Mouse (Mus musculus): ENCODE data around the gene Uggt2.
A peak's percentile ranks its signal among the peaks of the same experiment; 100 is the strongest.

Uggt2 gene

GRCm38 (mm10) chr14:119037755-119038154 lies 61.5 kb downstream of the Uggt2 start:
- ATAC-seq (ENCODE audit: insufficient number of reproducible peaks, low FRiP score, low TSS enrichment) = no peak

- ATAC-seq (ENCODE audit: insufficient number of reproducible peaks, low FRiP score, low TSS enrichment) = no peak
Measured at GRCm38 (mm10) chr14:119037076-119037683, 62.0 kb downstream of the Uggt2 start.

GRCm38 (mm10) chr14:119027675-119028253 lies 71.5 kb downstream of the Uggt2 start:
- ATAC-seq (ENCODE audit: insufficient number of reproducible peaks, low FRiP score, low TSS enrichment) = no peak

- ATAC-seq (ENCODE audit: insufficient number of reproducible peaks, low FRiP score, low TSS enrichment) = peak; percentile 70; the same call in 1 of the 2 replicates
Measured at GRCm38 (mm10) chr14:119027130-119027529, 72.1 kb downstream of the Uggt2 start.

GRCm38 (mm10) chr14:119025889-119026288 lies 73.3 kb downstream of the Uggt2 start:
- no peak for ATAC-seq (ENCODE audit: insufficient number of reproducible peaks, low FRiP score, low TSS enrichment)

- no peak for ATAC-seq (ENCODE audit: insufficient number of reproducible peaks, low FRiP score, low TSS enrichment)
Measured at GRCm38 (mm10) chr14:119013549-119013948, 85.7 kb downstream of the Uggt2 start.

- ATAC-seq (ENCODE audit: insufficient number of reproducible peaks, low FRiP score, low TSS enrichment) = peak; percentile 96
Measured at GRCm38 (mm10) chr14:119012607-119013431, 86.4 kb downstream of the Uggt2 start.

GRCm38 (mm10) chr14:119009531-119009930 lies 89.7 kb downstream of the Uggt2 start:
- no peak for ATAC-seq (ENCODE audit: insufficient number of reproducible peaks, low FRiP score, low TSS enrichment)

- no peak for ATAC-seq (ENCODE audit: insufficient number of reproducible peaks, low FRiP score, low TSS enrichment)
Measured at GRCm38 (mm10) chr14:119008031-119008590, 91.1 kb downstream of the Uggt2 start.

- ATAC-seq (ENCODE audit: insufficient number of reproducible peaks, low FRiP score, low TSS enrichment) = peak; percentile 100
Measured at GRCm38 (mm10) chr14:119007103-119007951, 91.9 kb downstream of the Uggt2 start.

- ATAC-seq (ENCODE audit: insufficient number of reproducible peaks, low FRiP score, low TSS enrichment) = 0 out of 2 replicates have a peak, but pooled peaks have one; percentile 32
Measured at GRCm38 (mm10) chr14:119006441-119007102, 92.7 kb downstream of the Uggt2 start.

- ATAC-seq (ENCODE audit: insufficient number of reproducible peaks, low FRiP score, low TSS enrichment) = no peak
Measured at GRCm38 (mm10) chr14:119005834-119006233, 93.4 kb downstream of the Uggt2 start.

- ATAC-seq (ENCODE audit: insufficient number of reproducible peaks, low FRiP score, low TSS enrichment) = no peak
Measured at GRCm38 (mm10) chr14:119003320-119003719, 95.9 kb downstream of the Uggt2 start.

- ATAC-seq (ENCODE audit: insufficient number of reproducible peaks, low FRiP score, low TSS enrichment) = no peak
Measured at GRCm38 (mm10) chr14:118995226-118995925, 103.9 kb downstream of the Uggt2 start.

- no peak for ATAC-seq (ENCODE audit: insufficient number of reproducible peaks, low FRiP score, low TSS enrichment)
Measured at GRCm38 (mm10) chr14:118987523-118988496, 111.4 kb downstream of the Uggt2 start.

- ATAC-seq (ENCODE audit: insufficient number of reproducible peaks, low FRiP score, low TSS enrichment) = peak; percentile 50; the same call in 1 of the 2 replicates
Measured at GRCm38 (mm10) chr14:118986653-118987522, 112.3 kb downstream of the Uggt2 start.

- no peak for ATAC-seq (ENCODE audit: insufficient number of reproducible peaks, low FRiP score, low TSS enrichment)
Measured at GRCm38 (mm10) chr14:118984161-118984560, 115.1 kb downstream of the Uggt2 start.
